8 mouse cellular contexts compared by ENCODE assay signal in the genomic region with DNA sequence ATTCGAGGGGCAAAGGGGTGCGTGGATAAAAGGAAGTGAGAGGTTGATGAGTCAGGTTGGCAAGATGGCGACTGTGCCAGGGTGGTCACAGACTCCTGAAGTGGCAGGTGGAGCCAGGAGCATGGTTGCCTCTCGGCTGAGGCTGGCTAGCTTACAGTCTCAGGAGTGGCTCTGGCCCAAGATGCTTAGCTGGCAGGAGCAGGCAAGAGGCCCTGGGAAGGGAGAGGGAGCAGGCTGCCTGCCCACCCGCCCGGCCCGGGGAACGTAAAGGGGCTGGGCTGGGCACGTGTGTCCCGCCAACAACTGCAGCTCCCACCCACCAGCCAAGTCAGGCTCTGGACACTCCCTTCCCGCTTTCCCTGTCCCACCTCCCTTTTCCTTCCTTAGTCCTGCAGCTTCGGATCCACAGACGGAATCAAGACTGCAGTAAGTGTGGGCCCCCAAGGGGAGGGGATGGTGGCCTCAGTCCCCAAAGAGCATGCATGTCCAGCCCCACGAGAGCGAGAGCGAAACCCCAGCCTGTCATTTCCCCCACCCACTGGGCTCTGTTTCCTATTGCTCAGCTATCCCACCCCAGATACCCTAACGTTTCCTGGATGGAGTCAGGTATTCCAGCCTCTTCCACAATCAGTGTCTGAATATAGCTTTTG. TPM values are rescaled to one million over a fixed set of nuclear protein-coding genes. Genes with fewer than 3 reads are reported as not detected.
DNase-seq lines count a peak whose midpoint lies in the region; ATAC-seq lines count a peak whose summit lies in the region.
"Had no signal": no experiment of that assay in that cellular context is flagged by ENCODE, and none has a peak within 500 bp of the region (broad histone marks: within the 10 kb centered on the region; RNA-seq: fewer than 3 reads in every experiment).

No protein-coding gene starts in this region.

- ATAC-seq in heart, embryonic 14.5 days (ENCODE audit: insufficient number of reproducible peaks, insufficient read depth, low FRiP score, low read depth): 0 out of 2 replicates have a peak, but pooled peaks have one; percentile 14
- ATAC-seq in limb, embryonic 12.5 days (ENCODE audit: insufficient number of reproducible peaks, insufficient read depth, low FRiP score, low TSS enrichment, low read depth): no peak

- DNase-seq in brain, adult 2 months (ENCODE audit: low read depth, low spot score): peak; percentile 69
- DNase-seq in cerebellum, adult 8-10 months: peak; percentile 53
- no peak for DNase-seq in testis, postnatal 10 days (ENCODE audit: low spot score)
- DNase-seq in frontal cortex, postnatal 25 days (ENCODE audit: low spot score in 2 of 2): no peak
- no peak for DNase-seq in left cerebral cortex, adult 8-10 months (ENCODE audit: low spot score in 2 of 2)

- no peak overlapping the region; a peak in 1 of 4 replicates for H3K4me3 ChIP-seq in heart, embryonic 14.5 days (ENCODE audit: control insufficient read depth in 1 of 2, insufficient read depth in 1 of 2, low read depth in 1 of 2, low read length in 2 of 2)
- H3K4me3 ChIP-seq in limb, embryonic 12.5 days (replicated peaks): 0 out of 2 replicates have a peak overlapping the region, but pooled peaks have one; percentile 1

- peak overlapping the region; percentile 80 for H3K4me2 ChIP-seq in heart, embryonic 14.5 days (ENCODE audit: low read length)
- peak overlapping the region; percentile 64 for H3K4me2 ChIP-seq in limb, embryonic 12.5 days

- H3K36me3 ChIP-seq in heart, embryonic 14.5 days (ENCODE audit: control insufficient read depth, insufficient read depth, low read length): peaks cover 19% of the 10 kb centered on the region
- peaks cover 8% of the 10 kb centered on the region; the same call in 1 of the 2 replicates for H3K36me3 ChIP-seq in limb, embryonic 12.5 days

- peaks cover 44 to 53% of the 10 kb centered on the region in 2 experiments for H3K4me1 ChIP-seq in heart, embryonic 14.5 days (ENCODE audit: control insufficient read depth in 2 of 2, insufficient read depth in 2 of 2, low read length in 2 of 2)
- H3K4me1 ChIP-seq in limb, embryonic 12.5 days (replicated peaks): peaks cover 49% of the 10 kb centered on the region

- peak overlapping the region in 1 of 2 experiments; percentile 61; a peak in 3 of 4 replicates for H3K27ac ChIP-seq in heart, embryonic 14.5 days (replicated peaks in 1 of 2; ENCODE audit: control insufficient read depth in 1 of 2, insufficient read depth in 1 of 2, low read depth in 2 of 2, low read length in 2 of 2)
- 0 out of 2 replicates have a peak overlapping the region, but pooled peaks have one; percentile 37 for H3K27ac ChIP-seq in limb, embryonic 12.5 days

- H3K9me3 ChIP-seq in heart, embryonic 14.5 days (ENCODE audit: control insufficient read depth, low read length): no peaks in the 10 kb centered on the region
- no peaks in the 10 kb centered on the region for H3K9me3 ChIP-seq in limb, embryonic 12.5 days

- 35% methylated on average over 17 of the region's 17 CpGs for WGBS in heart, embryonic 14.5 days
- 63% methylated on average over 17 of the region's 17 CpGs for WGBS in limb, embryonic 12.5 days

- H3K9ac ChIP-seq in heart, embryonic 14.5 days (ENCODE audit: low read length): peak overlapping the region; percentile 56
- H3K9ac ChIP-seq in limb, embryonic 12.5 days (replicated peaks): 0 out of 2 replicates have a peak overlapping the region, but pooled peaks have one; percentile 2

- no peaks in the 10 kb centered on the region for H3K27me3 ChIP-seq in heart, embryonic 14.5 days (ENCODE audit: control insufficient read depth, insufficient read depth, low read length)
- H3K27me3 ChIP-seq in limb, embryonic 12.5 days: peaks cover 6% of the 10 kb centered on the region; the same call in 1 of the 2 replicates

RNA-seq across cellular contexts. Expression of gene Mamstr, which starts 1.7 kb away (rescaled TPM):
- polyA plus RNA-seq in heart, embryonic 14.5 days (2014; fragmentation: Nextera tagmentation; extraction: Ambion mirVana): 6.2 and 7.6 TPM in 2 replicates
- 5.7 and 5.9 TPM in 2 replicates for polyA plus RNA-seq in limb, embryonic 12.5 days (2016; fragmentation: Nextera tagmentation; extraction: Ambion mirVana)
- 1 to 10 TPM; 3.5 to 6.0 (median 5.6) TPM for total RNA-seq in left cerebral cortex, adult 8-10 months (2022)

RNA-seq across cellular contexts. Expression of gene Rasip1, which starts 14.2 kb away (rescaled TPM):
- polyA plus RNA-seq in heart, embryonic 14.5 days (2014; fragmentation: Nextera tagmentation; extraction: Ambion mirVana): 22.4 and 24.3 TPM in 2 replicates
- 11.7 and 13.4 TPM in 2 replicates for polyA plus RNA-seq in limb, embryonic 12.5 days (2016; fragmentation: Nextera tagmentation; extraction: Ambion mirVana)
- total RNA-seq in left cerebral cortex, adult 8-10 months (2022): 1 to 10 TPM; 5.9 to 7.6 (median 6.6) TPM

RNA-seq across cellular contexts. Expression of gene Izumo1, which starts 19.9 kb away (rescaled TPM):
- polyA plus RNA-seq in heart, embryonic 14.5 days (2014; fragmentation: Nextera tagmentation; extraction: Ambion mirVana): 0.23 and 0.41 TPM in 2 replicates
- 0.13 and 0.17 TPM in 2 replicates for polyA plus RNA-seq in limb, embryonic 12.5 days (2016; fragmentation: Nextera tagmentation; extraction: Ambion mirVana)
- total RNA-seq in left cerebral cortex, adult 8-10 months (2022): not detected

RNA-seq across cellular contexts. Expression of gene Fut1, which starts 24.4 kb away (rescaled TPM):
- 0.07 TPM in 1 of 2 replicates, not detected in the other for polyA plus RNA-seq in heart, embryonic 14.5 days (2014; fragmentation: Nextera tagmentation; extraction: Ambion mirVana)
- polyA plus RNA-seq in limb, embryonic 12.5 days (2016; fragmentation: Nextera tagmentation; extraction: Ambion mirVana): not detected in 2 replicates
- under 1 TPM in 1 of 4 experiments, not detected in 3; 0.21 TPM for total RNA-seq in left cerebral cortex, adult 8-10 months (2022)
- polyA plus RNA-seq: liver, embryonic 16.5 days had no signal

RNA-seq across cellular contexts. Expression of gene Fut2, which starts 24.7 kb away (rescaled TPM):
- polyA plus RNA-seq in heart, embryonic 14.5 days (2014; fragmentation: Nextera tagmentation; extraction: Ambion mirVana): 2.4 and 2.7 TPM in 2 replicates
- polyA plus RNA-seq in limb, embryonic 12.5 days (2016; fragmentation: Nextera tagmentation; extraction: Ambion mirVana): 0.15 TPM in 2 replicates
- total RNA-seq in left cerebral cortex, adult 8-10 months (2022): under 1 TPM in 1 of 4 experiments, not detected in 3; 0.59 TPM

Comparison
In these comparisons a context has a peak if more than half of its experiments do, and no peak if none do; other contexts are left out.
1. DNase-seq: peak in brain, adult 2 months (single experiment) and cerebellum, adult 8-10 months (single experiment); none in testis, postnatal 10 days (single experiment), frontal cortex, postnatal 25 days (0 of 2) and left cerebral cortex, adult 8-10 months (0 of 2).